Mouse (Mus musculus): ENCODE measurements around the gene Ndufa9.

GRCm38 (mm10) chr6:126816338-126816737 is 32.6 kb downstream of the Ndufa9 start:
- TF ChIP-seq CTCF (IDR thresholded peaks at IDR 0.05; ENCODE audit: low read depth), result no peak
- no peak for TF ChIP-seq EP300 (IDR thresholded peaks at IDR 0.05; ENCODE audit: low read depth)

All from liver, embryonic 14.5 days (tissue).